Comparison of ENCODE assay signal across 10 mouse cellular contexts in genomic region chr12:111284532-111284931, GRCm38 (mm10). TPM values are rescaled to one million over a fixed set of nuclear protein-coding genes. Genes with fewer than 3 reads are reported as not detected.
DNase-seq lines count a peak whose midpoint lies in the region; ATAC-seq and TF ChIP-seq lines count a peak whose summit lies in the region.
"Had no signal": no experiment of that assay in that cellular context is flagged by ENCODE, and none has a peak within 500 bp of the region (broad histone marks: within the 10 kb centered on the region; RNA-seq: fewer than 3 reads in every experiment).

No protein-coding gene starts in this region.

- DNase-seq in heart, adult 11 months = no peak
- DNase-seq in ES-E14 (ENCODE audit: low read depth, low spot score) = no peak
- DNase-seq in hindbrain, embryonic 10.5 days (ENCODE audit: low spot score) = no peak
- no peak for DNase-seq in liver, postnatal 0 days
- no peak for DNase-seq in urinary bladder, postnatal 14 days (ENCODE audit: low spot score)
- DNase-seq in gastrocnemius, postnatal 14 days = no peak
- DNase-seq in MN1 (ENCODE audit: low spot score) = no peak
- DNase-seq: adrenal gland, postnatal 14 days had no signal

- no peak overlapping the region for H3K27ac ChIP-seq in heart, embryonic 12.5 days (ENCODE audit: poor library complexity, severe bottlenecking)
- no peak overlapping the region for H3K27ac ChIP-seq in ES-E14 (ENCODE audit: insufficient read depth, low read depth, low read length, poor library complexity, severe bottlenecking)
- 0 out of 2 replicates have a peak overlapping the region, but pooled peaks have one; percentile 50 for H3K27ac ChIP-seq in hindbrain, embryonic 10.5 days
- no peak overlapping the region for H3K27ac ChIP-seq in liver, postnatal 0 days (ENCODE audit: low read depth)

- 0 out of 2 replicates have a peak, but pooled peaks cover 2% of the 10 kb centered on the region for H3K9me3 ChIP-seq in heart, embryonic 12.5 days (replicated peaks)
- H3K9me3 ChIP-seq in ES-E14 (ENCODE audit: control insufficient read depth, insufficient read depth, low read depth, low read length) = no peaks in the 10 kb centered on the region
- H3K9me3 ChIP-seq in hindbrain, embryonic 10.5 days = no peaks in the 10 kb centered on the region
- H3K9me3 ChIP-seq in liver, postnatal 0 days (ENCODE audit: low read length) = no peaks in the 10 kb centered on the region

- 27% methylated on average over 10 of the region's 10 CpGs for WGBS in heart, embryonic 12.5 days
- WGBS in hindbrain, embryonic 10.5 days = 21% methylated on average over 10 of the region's 10 CpGs
- WGBS in liver, postnatal 0 days (ENCODE audit: insufficient replicate concordance) = 29% methylated on average over 10 of the region's 10 CpGs

- intact Hi-C loops in gastrocnemius, postnatal 14 days (cut with DNase I; ENCODE audit: low total_unique reads) = no loop called here

- peak overlapping the region; percentile 50 for H3K4me2 ChIP-seq in heart, embryonic 12.5 days
- 0 out of 2 replicates have a peak overlapping the region, but pooled peaks have one; percentile 18 for H3K4me2 ChIP-seq in liver, postnatal 0 days (ENCODE audit: low read depth, low read length)

- H3K36me3 ChIP-seq in heart, embryonic 12.5 days = no peaks in the 10 kb centered on the region
- H3K36me3 ChIP-seq in ES-E14 (ENCODE audit: control insufficient read depth, insufficient read depth, low read length, poor library complexity, severe bottlenecking) = no peaks in the 10 kb centered on the region
- H3K36me3 ChIP-seq in hindbrain, embryonic 10.5 days = no peaks in the 10 kb centered on the region
- no peaks in the 10 kb centered on the region for H3K36me3 ChIP-seq in liver, postnatal 0 days (replicated peaks; ENCODE audit: insufficient read depth, low read length)

- no peak for TF ChIP-seq EP300 in liver, postnatal 0 days (IDR thresholded peaks at IDR 0.05; ENCODE audit: low read depth)

- no peak for TF ChIP-seq CTCF in liver, postnatal 0 days (IDR thresholded peaks at IDR 0.05; ENCODE audit: low read depth)

- H3K9ac ChIP-seq in heart, embryonic 12.5 days = no peak overlapping the region
- H3K9ac ChIP-seq in ES-E14 (ENCODE audit: insufficient read depth, low read depth, low read length, poor library complexity, severe bottlenecking) = peak overlapping the region; percentile 18; the same call in 1 of the 2 replicates
- H3K9ac ChIP-seq in liver, postnatal 0 days (replicated peaks) = no peak overlapping the region

- H3K4me3 ChIP-seq in heart, embryonic 12.5 days = no peak overlapping the region; the same call in 1 of the 2 replicates
- H3K4me3 ChIP-seq in ES-E14 (ENCODE audit: insufficient read depth in 1 of 2, low read depth in 1 of 2, low read length in 2 of 2, poor library complexity in 1 of 2, severe bottlenecking in 1 of 2) = peak overlapping the region in 1 of 2 experiments; percentile 26; a peak in 1 of 4 replicates
- H3K4me3 ChIP-seq in hindbrain, embryonic 10.5 days = peak overlapping the region; percentile 30
- H3K4me3 ChIP-seq in liver, postnatal 0 days (ENCODE audit: low read depth, low read length) = no peak overlapping the region

- peaks cover 16% of the 10 kb centered on the region for H3K4me1 ChIP-seq in heart, embryonic 12.5 days (replicated peaks)
- peaks cover 0 to 5% of the 10 kb centered on the region in 2 experiments; a peak in 1 of 4 replicates for H3K4me1 ChIP-seq in ES-E14 (ENCODE audit: control insufficient read depth in 2 of 2, insufficient read depth in 2 of 2, low read length in 2 of 2, poor library complexity in 1 of 2)
- H3K4me1 ChIP-seq in hindbrain, embryonic 10.5 days (replicated peaks) = peaks cover 33% of the 10 kb centered on the region
- peaks cover 2% of the 10 kb centered on the region; the same call in 1 of the 2 replicates for H3K4me1 ChIP-seq in liver, postnatal 0 days (ENCODE audit: insufficient read depth)

- H3K27me3 ChIP-seq in heart, embryonic 12.5 days (replicated peaks) = no peaks in the 10 kb centered on the region
- no peaks in the 10 kb centered on the region for H3K27me3 ChIP-seq in hindbrain, embryonic 10.5 days (ENCODE audit: insufficient read depth, poor library complexity, severe bottlenecking)
- H3K27me3 ChIP-seq in liver, postnatal 0 days (ENCODE audit: insufficient read depth, low read length) = no peaks in the 10 kb centered on the region

- no peak for ATAC-seq in heart, embryonic 12.5 days (ENCODE audit: insufficient number of reproducible peaks, low FRiP score)
- ATAC-seq in liver, postnatal 0 days = no peak

- in situ Hi-C loops in ES-E14 (cut with MboI; ENCODE audit: low sequenced_read_pairs in 2 of 2, unreplicated experiment in 2 of 2) = no loop called here

TF ChIP-seq in ES-E14, 5 proteins besides CTCF, POLR2A, EP300 and RAD21:
- no peak for TF ChIP-seq MAFK (IDR thresholded peaks at IDR 0.05; ENCODE audit: insufficient read depth, low read depth, low read length)
- TF ChIP-seq CHD2 (IDR thresholded peaks at IDR 0.05; ENCODE audit: low read depth, low read length) = no peak
- no peak for TF ChIP-seq ZNF384 (IDR thresholded peaks at IDR 0.05; ENCODE audit: low read depth, low read length)
- TF ChIP-seq HCFC1 (IDR thresholded peaks at IDR 0.05; ENCODE audit: borderline replicate concordance, insufficient read depth, low read length) = no peak
TF ChIP-seq in ES-E14: peak in this region for 0.

RNA-seq across cellular contexts. Expression of gene Amn, which starts 13.6 kb away (rescaled TPM):
- polyA plus RNA-seq in heart, embryonic 12.5 days (2016; fragmentation: Nextera tagmentation; extraction: Ambion mirVana) = 2.0 and 3.5 TPM in 2 replicates
- total RNA-seq in ES-E14 (2012; rRNA removed) = 9.3 and 15.5 TPM in 2 replicates
- 0.10 and 0.30 TPM in 2 replicates for polyA plus RNA-seq in hindbrain, embryonic 10.5 days (2016; fragmentation: Nextera tagmentation; extraction: Ambion mirVana)
- polyA plus RNA-seq in liver, postnatal 0 days (2015; fragmentation: Nextera tagmentation; extraction: Ambion mirVana) = 0.27 and 0.61 TPM in 2 replicates
- total RNA-seq in gastrocnemius, postnatal 14 days (2021) = under 1 TPM in 1 of 2 experiments, not detected in 1; 0.25 TPM
- total RNA-seq: adrenal gland, postnatal 14 days; monocyte, adult 5-6 weeks had no signal
